Mouse (Mus musculus) kidney, adult 2 months (tissue): ENCODE measurements around the gene Gast.

Experiments used
- CTCF ChIP-seq: fragments of 200-500 bp; conservative IDR thresholded peaks from 2 replicates; pipeline ENCODE4 v1.5.1; 2011; ENCODE audit warnings: low read depth, mild to moderate bottlenecking, control low read depth, low read length, moderate library complexity, mixed read lengths; ENCODE audit not compliant: insufficient read depth, insufficient read length
- POLR2A ChIP-seq: fragments of 200-500 bp; IDR thresholded peaks from one replicate; pipeline ENCODE4 v1.6.1; 2011; ENCODE audit warnings: low read depth, low read length, control low read depth

- TF ChIP-seq CTCF = no peak
- TF ChIP-seq POLR2A = no peak
Observed at GRCm38 (mm10) chr11:100313424-100313823, 20.8 kb upstream of the Gast start.
